Mouse (Mus musculus): ENCODE data around the gene Scand1.

Scand1 gene

GRCm38 (mm10) chr2:156312297-156312897, at the start of gene Scand1, which contains the start of gene Cnbd2:
Gene Scand1, minus strand, starts transcription at chr2:156312704.
Gene Cnbd2, plus strand, starts transcription at chr2:156312299.
- DNase-seq (ENCODE audit: low read depth, low spot score) = peak; percentile 87

- no peak for DNase-seq (ENCODE audit: low read depth, low spot score)
Observed at GRCm38 (mm10) chr2:156356031-156356430, 43.5 kb upstream of the Scand1 start.

- peak; percentile 23 for DNase-seq (ENCODE audit: low read depth, low spot score)
Observed at GRCm38 (mm10) chr2:156353265-156353692, 40.8 kb upstream of the Scand1 start.

GRCm38 (mm10) chr2:156352413-156353165, 40.1 kb upstream of the Scand1 start:
- DNase-seq (ENCODE audit: low read depth, low spot score) = no peak

- DNase-seq (ENCODE audit: low read depth, low spot score) = no peak
Observed at GRCm38 (mm10) chr2:156351243-156351642, 38.7 kb upstream of the Scand1 start.

GRCm38 (mm10) chr2:156349286-156349848, 36.9 kb upstream of the Scand1 start:
- no peak for DNase-seq (ENCODE audit: low read depth, low spot score)

GRCm38 (mm10) chr2:156348812-156349211, 36.3 kb upstream of the Scand1 start:
- no peak for DNase-seq (ENCODE audit: low read depth, low spot score)

GRCm38 (mm10) chr2:156344775-156345532, 32.5 kb upstream of the Scand1 start:
- DNase-seq (ENCODE audit: low read depth, low spot score) = peak; percentile 84

GRCm38 (mm10) chr2:156340078-156340477, 27.6 kb upstream of the Scand1 start:
- no peak for DNase-seq (ENCODE audit: low read depth, low spot score)

GRCm38 (mm10) chr2:156331446-156331965, 19.0 kb upstream of the Scand1 start:
- no peak for DNase-seq (ENCODE audit: low read depth, low spot score)

- no peak for DNase-seq (ENCODE audit: low read depth, low spot score)
Observed at GRCm38 (mm10) chr2:156330681-156331080, 18.2 kb upstream of the Scand1 start.

- DNase-seq (ENCODE audit: low read depth, low spot score) = no peak
Observed at GRCm38 (mm10) chr2:156324681-156325080, 12.2 kb upstream of the Scand1 start.

- DNase-seq (ENCODE audit: low read depth, low spot score) = no peak
Observed at GRCm38 (mm10) chr2:156324116-156324588, 11.6 kb upstream of the Scand1 start.

- DNase-seq (ENCODE audit: low read depth, low spot score) = no peak
Observed at GRCm38 (mm10) chr2:156321538-156321937, 9.0 kb upstream of the Scand1 start.

- DNase-seq (ENCODE audit: low read depth, low spot score) = no peak
Observed at GRCm38 (mm10) chr2:156318491-156318890, 6.0 kb upstream of the Scand1 start.

- DNase-seq (ENCODE audit: low read depth, low spot score) = no peak
Observed at GRCm38 (mm10) chr2:156314811-156315210, 2.3 kb upstream of the Scand1 start.

- DNase-seq (ENCODE audit: low read depth, low spot score) = no peak
Observed at GRCm38 (mm10) chr2:156313153-156313552, 649 bp upstream of the Scand1 start.

GRCm38 (mm10) chr2:156311841-156312291, 638 bp downstream of the Scand1 start:
- peak; percentile 44 for DNase-seq (ENCODE audit: low read depth, low spot score)

- DNase-seq (ENCODE audit: low read depth, low spot score) = no peak
Observed at GRCm38 (mm10) chr2:156311441-156311840, 1.1 kb downstream of the Scand1 start.

- DNase-seq (ENCODE audit: low read depth, low spot score) = no peak
Observed at GRCm38 (mm10) chr2:156310945-156311344, 1.6 kb downstream of the Scand1 start.

- no peak for DNase-seq (ENCODE audit: low read depth, low spot score)
Observed at GRCm38 (mm10) chr2:156310455-156310854, 2.0 kb downstream of the Scand1 start.

All from mesoderm, embryonic 11.5 days (tissue).